Mouse (Mus musculus): ENCODE data around the gene Celf6. TPM values are rescaled to one million over a fixed set of nuclear protein-coding genes. Genes with fewer than 3 reads are reported as not detected.
A peak's percentile ranks its signal among the peaks of the same experiment; 100 is the strongest.

Gene Celf6
- polyA plus RNA-seq, 1 experiment from 2014 or later: 0.34 TPM

DNA sequence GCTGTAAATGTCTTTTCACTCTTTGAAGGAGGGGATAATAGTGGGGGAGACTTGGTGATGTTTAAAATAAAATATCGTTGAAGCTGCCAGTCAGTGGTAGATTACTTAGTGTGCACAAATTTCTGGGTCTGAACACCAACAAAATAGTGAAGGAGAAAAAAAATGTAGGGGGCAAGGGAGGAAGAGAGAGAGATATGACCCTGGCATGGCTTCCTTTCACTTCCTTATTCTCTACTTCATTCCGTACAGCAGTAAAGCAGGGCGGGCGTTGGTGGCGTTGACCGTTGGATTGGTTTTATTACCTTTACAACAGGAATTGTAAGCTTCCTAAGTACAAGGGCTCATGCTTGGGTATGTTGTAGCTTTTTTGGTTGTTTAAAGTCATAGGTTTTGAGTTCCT, 36.1 kb upstream of the Celf6 start:
- Histone ChIP-seq H3K27me3 (ENCODE audit: control insufficient read depth, insufficient read depth, low read length) (no peaks in the 10 kb centered on the region), H3K4me1 (ENCODE audit: control insufficient read depth in 2 of 2, insufficient read depth in 2 of 2, low read length in 2 of 2) (peaks cover 8 to 31% of the 10 kb centered on the region in 2 experiments), H3K4me2 (ENCODE audit: low read length) (no peak overlapping the region; the same call in 1 of the 2 replicates), H3K9me3 (ENCODE audit: control insufficient read depth, low read length) (no peaks in the 10 kb centered on the region), H3K4me3 (ENCODE audit: control insufficient read depth in 1 of 2, insufficient read depth in 1 of 2, low read depth in 1 of 2, low read length in 2 of 2) (no peak overlapping the region), H3K9ac (ENCODE audit: low read length) (no peak overlapping the region), H3K27ac (replicated peaks in 1 of 2; ENCODE audit: control insufficient read depth in 1 of 2, insufficient read depth in 1 of 2, low read depth in 2 of 2, low read length in 2 of 2) (no peak overlapping the region), H3K36me3 (ENCODE audit: control insufficient read depth, insufficient read depth, low read length) (peaks cover 1% of the 10 kb centered on the region; the same call in 1 of the 2 replicates)
- 87% methylated on average over 6 of the region's 6 CpGs for WGBS
- ATAC-seq (ENCODE audit: insufficient number of reproducible peaks, insufficient read depth, low FRiP score, low read depth): no peak

DNA sequence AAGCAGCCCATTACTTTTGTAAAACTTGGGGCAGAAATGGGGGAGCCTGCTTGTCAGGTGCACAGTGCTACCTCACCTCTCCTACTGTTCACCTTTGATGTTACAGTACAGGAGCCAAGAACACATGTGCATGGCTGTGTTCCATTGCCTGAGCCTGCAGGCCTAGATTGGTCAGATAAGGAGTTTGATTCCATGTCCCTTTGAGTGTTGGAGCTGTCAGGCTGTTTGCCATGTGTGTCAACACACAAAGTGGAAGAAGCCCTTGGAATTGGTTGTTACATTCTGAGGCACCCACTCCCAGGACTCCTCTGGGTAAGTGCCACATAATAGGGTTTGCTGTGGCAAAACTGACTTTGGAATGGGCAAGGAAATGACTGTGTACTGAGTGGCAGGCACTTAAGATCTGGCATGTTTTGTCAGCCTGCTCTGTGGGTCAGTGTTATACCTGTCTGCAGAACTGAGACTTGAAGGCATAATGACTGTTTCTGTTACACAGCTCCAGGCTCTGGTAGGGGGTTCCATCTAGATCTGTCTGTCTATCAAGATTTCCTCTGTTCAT, 34.9 kb upstream of the Celf6 start:
- no peak for ATAC-seq (ENCODE audit: insufficient number of reproducible peaks, insufficient read depth, low FRiP score, low read depth)
- Histone ChIP-seq H3K27ac (replicated peaks in 1 of 2; ENCODE audit: control insufficient read depth in 1 of 2, insufficient read depth in 1 of 2, low read depth in 2 of 2, low read length in 2 of 2) (no peak overlapping the region), H3K4me2 (ENCODE audit: low read length) (no peak overlapping the region)

DNA sequence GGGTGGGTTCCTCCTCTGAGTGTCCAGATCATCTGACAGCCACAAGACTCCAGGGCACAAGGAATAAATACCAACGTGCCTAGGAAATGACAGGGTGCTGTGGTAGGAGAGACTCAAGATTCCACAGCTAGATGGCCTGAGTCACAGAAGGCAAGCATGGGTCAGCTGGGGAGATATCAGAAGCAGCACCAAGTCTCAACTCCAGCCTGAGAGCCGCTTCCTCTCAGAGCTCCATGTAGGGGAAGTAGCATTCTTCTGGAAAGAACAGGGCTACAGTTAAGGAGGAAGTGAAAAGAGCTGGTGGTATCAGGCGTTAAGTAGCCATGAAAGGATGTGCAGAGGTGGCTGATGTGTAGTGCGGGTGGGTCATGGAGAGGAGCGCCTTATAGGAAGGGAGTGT, 33.0 kb upstream of the Celf6 start:
- H3K9ac ChIP-seq (ENCODE audit: low read length): no peak overlapping the region
- H3K27me3 ChIP-seq (ENCODE audit: control insufficient read depth, insufficient read depth, low read length): no peaks in the 10 kb centered on the region
- H3K4me1 ChIP-seq (ENCODE audit: control insufficient read depth in 2 of 2, insufficient read depth in 2 of 2, low read length in 2 of 2): peaks cover 8 to 26% of the 10 kb centered on the region in 2 experiments
- no peak for ATAC-seq (ENCODE audit: insufficient number of reproducible peaks, insufficient read depth, low FRiP score, low read depth)
- WGBS: 44% methylated on average over 5 of the region's 5 CpGs
- no peaks in the 10 kb centered on the region for H3K9me3 ChIP-seq (ENCODE audit: control insufficient read depth, low read length)
- H3K4me3 ChIP-seq (ENCODE audit: control insufficient read depth in 1 of 2, insufficient read depth in 1 of 2, low read depth in 1 of 2, low read length in 2 of 2): no peak overlapping the region
- H3K4me2 ChIP-seq (ENCODE audit: low read length): no peak overlapping the region
- peaks cover 4% of the 10 kb centered on the region; the same call in 1 of the 2 replicates for H3K36me3 ChIP-seq (ENCODE audit: control insufficient read depth, insufficient read depth, low read length)
- no peak overlapping the region for H3K27ac ChIP-seq (replicated peaks in 1 of 2; ENCODE audit: control insufficient read depth in 1 of 2, insufficient read depth in 1 of 2, low read depth in 2 of 2, low read length in 2 of 2)

More for the DNA sequence above, 34.9 kb upstream of the Celf6 start:
- Histone ChIP-seq H3K9ac (ENCODE audit: low read length) (0 out of 2 replicates have a peak overlapping the region, but pooled peaks have one; percentile 12), H3K9me3 (ENCODE audit: control insufficient read depth, low read length) (no peaks in the 10 kb centered on the region), H3K4me1 (ENCODE audit: control insufficient read depth in 2 of 2, insufficient read depth in 2 of 2, low read length in 2 of 2) (peaks cover 8 to 31% of the 10 kb centered on the region in 2 experiments), H3K36me3 (ENCODE audit: control insufficient read depth, insufficient read depth, low read length) (peaks cover 4% of the 10 kb centered on the region; the same call in 1 of the 2 replicates), H3K27me3 (ENCODE audit: control insufficient read depth, insufficient read depth, low read length) (no peaks in the 10 kb centered on the region), H3K4me3 (ENCODE audit: control insufficient read depth in 1 of 2, insufficient read depth in 1 of 2, low read depth in 1 of 2, low read length in 2 of 2) (no peak overlapping the region)

DNA sequence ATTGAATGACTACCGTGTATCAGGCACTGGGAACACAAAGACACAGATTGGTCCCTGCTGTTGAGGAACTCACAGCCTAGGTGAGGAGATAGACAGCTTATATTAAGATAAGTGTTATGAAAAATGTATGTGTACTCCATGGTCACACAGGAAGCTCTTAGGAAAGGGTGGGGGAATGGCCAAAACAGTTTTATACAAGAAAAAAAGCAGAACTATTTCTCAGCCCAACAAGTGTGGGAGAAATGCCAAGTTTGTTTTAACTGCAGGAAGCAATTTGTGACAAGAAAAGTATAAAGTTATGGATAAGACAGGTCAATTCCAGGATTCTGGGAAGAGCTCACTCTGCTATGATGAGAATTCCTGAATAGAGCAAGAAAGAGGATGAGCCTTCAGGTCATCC, 29.8 kb upstream of the Celf6 start:
- Histone ChIP-seq H3K4me3 (ENCODE audit: control insufficient read depth in 1 of 2, insufficient read depth in 1 of 2, low read depth in 1 of 2, low read length in 2 of 2) (no peak overlapping the region), H3K27ac (replicated peaks in 1 of 2; ENCODE audit: control insufficient read depth in 1 of 2, insufficient read depth in 1 of 2, low read depth in 2 of 2, low read length in 2 of 2) (no peak overlapping the region), H3K27me3 (ENCODE audit: control insufficient read depth, insufficient read depth, low read length) (no peaks in the 10 kb centered on the region), H3K4me2 (ENCODE audit: low read length) (no peak overlapping the region), H3K9ac (ENCODE audit: low read length) (no peak overlapping the region), H3K4me1 (ENCODE audit: control insufficient read depth in 2 of 2, insufficient read depth in 2 of 2, low read length in 2 of 2) (peaks cover 5 to 24% of the 10 kb centered on the region in 2 experiments; a peak in 3 of 4 replicates), H3K36me3 (ENCODE audit: control insufficient read depth, insufficient read depth, low read length) (peaks cover 4% of the 10 kb centered on the region; the same call in 1 of the 2 replicates), H3K9me3 (ENCODE audit: control insufficient read depth, low read length) (no peaks in the 10 kb centered on the region)
- ATAC-seq (ENCODE audit: insufficient number of reproducible peaks, insufficient read depth, low FRiP score, low read depth): no peak
- WGBS: 88% methylated on average over 1 of the region's 1 CpGs

DNA sequence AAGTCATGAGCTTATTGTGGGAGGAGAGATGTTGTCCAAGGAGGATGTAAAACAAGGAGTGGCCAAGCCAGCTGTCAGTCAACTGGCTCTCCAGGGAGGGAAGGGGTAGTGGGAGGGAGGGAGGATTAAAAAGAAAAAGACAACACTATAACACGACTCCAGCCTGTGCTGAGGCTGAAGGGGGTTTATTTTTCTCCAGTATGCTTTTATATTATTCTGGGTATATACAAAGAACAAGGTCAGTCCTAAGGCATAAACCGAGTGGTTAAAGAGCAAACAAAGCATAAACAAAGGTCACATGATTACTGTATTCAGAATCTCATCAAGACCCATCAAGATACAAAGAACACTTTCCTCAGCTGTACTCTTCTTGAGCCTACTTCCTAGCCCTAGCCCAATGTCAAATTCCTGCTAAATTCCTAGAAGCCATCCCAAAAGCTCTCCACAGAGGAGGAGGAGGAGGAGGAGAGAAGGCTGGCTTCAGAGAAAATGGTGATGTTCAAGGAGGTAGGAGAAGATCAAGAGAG, 28.7 kb upstream of the Celf6 start:
- no peaks in the 10 kb centered on the region for H3K27me3 ChIP-seq (ENCODE audit: control insufficient read depth, insufficient read depth, low read length)
- WGBS: 51% methylated on average over 2 of the region's 2 CpGs
- no peaks in the 10 kb centered on the region for H3K9me3 ChIP-seq (ENCODE audit: control insufficient read depth, low read length)
- H3K4me3 ChIP-seq (ENCODE audit: control insufficient read depth in 1 of 2, insufficient read depth in 1 of 2, low read depth in 1 of 2, low read length in 2 of 2): no peak overlapping the region
- no peak overlapping the region for H3K9ac ChIP-seq (ENCODE audit: low read length)
- H3K27ac ChIP-seq (replicated peaks in 1 of 2; ENCODE audit: control insufficient read depth in 1 of 2, insufficient read depth in 1 of 2, low read depth in 2 of 2, low read length in 2 of 2): no peak overlapping the region
- H3K4me2 ChIP-seq (ENCODE audit: low read length): no peak overlapping the region
- no peak for ATAC-seq (ENCODE audit: insufficient number of reproducible peaks, insufficient read depth, low FRiP score, low read depth)
- H3K4me1 ChIP-seq (ENCODE audit: control insufficient read depth in 2 of 2, insufficient read depth in 2 of 2, low read length in 2 of 2): peaks cover 9 to 24% of the 10 kb centered on the region in 2 experiments; a peak in 3 of 4 replicates
- H3K36me3 ChIP-seq (ENCODE audit: control insufficient read depth, insufficient read depth, low read length): peaks cover 8% of the 10 kb centered on the region

DNA sequence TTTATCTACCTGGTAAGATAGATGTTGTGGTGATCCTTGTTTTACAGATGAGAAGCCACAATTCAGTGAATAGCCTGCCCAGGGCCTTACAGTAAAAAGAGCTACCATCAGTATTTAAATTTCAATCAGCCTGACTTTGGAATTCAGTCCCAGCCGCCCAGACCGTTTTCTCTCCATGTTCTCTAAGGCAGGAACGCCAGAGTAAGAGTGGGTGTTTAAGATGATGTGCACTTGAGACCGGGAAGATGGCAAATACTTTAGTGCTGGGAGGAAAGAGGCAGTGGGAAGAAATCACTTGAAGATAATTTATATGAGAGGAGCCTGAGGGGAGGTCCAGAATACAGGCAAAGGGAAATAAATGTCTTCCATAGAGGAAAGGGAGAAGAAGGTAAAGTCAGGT, 27.6 kb upstream of the Celf6 start:
- ATAC-seq (ENCODE audit: insufficient number of reproducible peaks, insufficient read depth, low FRiP score, low read depth): no peak
- H3K4me2 ChIP-seq (ENCODE audit: low read length): no peak overlapping the region
- peaks cover 9 to 17% of the 10 kb centered on the region in 2 experiments; a peak in 3 of 4 replicates for H3K4me1 ChIP-seq (ENCODE audit: control insufficient read depth in 2 of 2, insufficient read depth in 2 of 2, low read length in 2 of 2)
- no peak overlapping the region for H3K9ac ChIP-seq (ENCODE audit: low read length)
- no peaks in the 10 kb centered on the region for H3K9me3 ChIP-seq (ENCODE audit: control insufficient read depth, low read length)
- H3K27me3 ChIP-seq (ENCODE audit: control insufficient read depth, insufficient read depth, low read length): no peaks in the 10 kb centered on the region
- WGBS: 76% methylated on average over 4 of the region's 4 CpGs
- H3K36me3 ChIP-seq (ENCODE audit: control insufficient read depth, insufficient read depth, low read length): peaks cover 15% of the 10 kb centered on the region
- H3K27ac ChIP-seq (replicated peaks in 1 of 2; ENCODE audit: control insufficient read depth in 1 of 2, insufficient read depth in 1 of 2, low read depth in 2 of 2, low read length in 2 of 2): no peak overlapping the region
- H3K4me3 ChIP-seq (ENCODE audit: control insufficient read depth in 1 of 2, insufficient read depth in 1 of 2, low read depth in 1 of 2, low read length in 2 of 2): no peak overlapping the region

DNA sequence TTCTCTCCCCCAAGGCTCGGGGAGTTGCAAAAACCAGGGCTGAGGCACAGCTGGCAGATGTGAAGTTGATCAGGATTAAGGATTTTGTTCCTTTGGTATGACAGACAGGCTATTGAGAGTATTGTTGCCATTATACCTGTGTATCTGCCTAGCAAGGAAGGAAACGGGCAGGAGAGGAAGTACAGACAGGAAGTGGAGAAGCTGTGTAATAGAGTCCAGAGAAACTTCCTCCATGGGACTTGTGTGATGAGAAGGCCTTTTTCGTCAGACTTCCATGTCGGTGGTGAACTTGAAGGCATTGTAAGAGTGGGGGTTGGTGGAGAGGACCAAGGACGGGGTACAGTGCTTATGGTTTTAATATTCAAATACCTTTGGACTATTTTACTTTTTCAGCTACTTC, 26.7 kb upstream of the Celf6 start:
- Histone ChIP-seq H3K27me3 (ENCODE audit: control insufficient read depth, insufficient read depth, low read length) (no peaks in the 10 kb centered on the region), H3K9me3 (ENCODE audit: control insufficient read depth, low read length) (no peaks in the 10 kb centered on the region), H3K9ac (ENCODE audit: low read length) (0 out of 2 replicates have a peak overlapping the region, but pooled peaks have one; percentile 3), H3K4me1 (ENCODE audit: control insufficient read depth in 2 of 2, insufficient read depth in 2 of 2, low read length in 2 of 2) (peaks cover 9 to 17% of the 10 kb centered on the region in 2 experiments; a peak in 3 of 4 replicates), H3K27ac (replicated peaks in 1 of 2; ENCODE audit: control insufficient read depth in 1 of 2, insufficient read depth in 1 of 2, low read depth in 2 of 2, low read length in 2 of 2) (0 out of 4 replicates have a peak overlapping the region, but pooled peaks of 1 of the 2 experiments have one; percentile 37), H3K4me3 (ENCODE audit: control insufficient read depth in 1 of 2, insufficient read depth in 1 of 2, low read depth in 1 of 2, low read length in 2 of 2) (no peak overlapping the region), H3K36me3 (ENCODE audit: control insufficient read depth, insufficient read depth, low read length) (peaks cover 22% of the 10 kb centered on the region), H3K4me2 (ENCODE audit: low read length) (no peak overlapping the region)
- ATAC-seq (ENCODE audit: insufficient number of reproducible peaks, insufficient read depth, low FRiP score, low read depth): no peak
- WGBS: 62% methylated on average over 5 of the region's 5 CpGs
